Mouse (Mus musculus) spleen, adult 2 months (tissue): Measurements from ENCODE around the gene Cog4. TPM values are rescaled to one million over a fixed set of nuclear protein-coding genes. Genes with fewer than 3 reads are reported as not detected.

Source experiments
- DNase-seq, 2 experiments: peaks; one replicate each; pipeline versions ENCODE4 v3.0.0 to v3.0.0-alpha.2; 2012 to 2021; ENCODE audit warnings: low spot score in 2 of 2, low read depth in 1 of 2
- H3K27ac ChIP-seq: fragments of 200-500 bp; 2 replicates; pipeline ENCODE4 v1.5.1; 2012; ENCODE audit warnings: low read length, inconsistent platforms; ENCODE audit not compliant: insufficient read depth
- H3K27me3 ChIP-seq: fragments of 200-500 bp; 2 replicates; pipeline ENCODE4 v1.6.1; 2012; ENCODE audit warnings: mild to moderate bottlenecking, moderate library complexity, low read length, inconsistent platforms; ENCODE audit not compliant: control insufficient read depth, insufficient read depth
- H3K36me3 ChIP-seq: fragments of 200-500 bp; 2 replicates; pipeline ENCODE4 v1.6.1; 2012; ENCODE audit warnings: mild to moderate bottlenecking, low read length, inconsistent platforms; ENCODE audit not compliant: control insufficient read depth, insufficient read depth
- H3K4me1 ChIP-seq: fragments of 200-500 bp; 2 replicates; pipeline ENCODE4 v1.6.1; 2011; ENCODE audit warnings: inconsistent platforms; ENCODE audit not compliant: control insufficient read depth, insufficient read depth, insufficient read length
- H3K4me3 ChIP-seq: fragments of 200-500 bp; 2 replicates; pipeline ENCODE4 v1.5.1; 2011; ENCODE audit warnings: mild to moderate bottlenecking, inconsistent platforms; ENCODE audit not compliant: insufficient read depth, insufficient read length; ENCODE audit errors: extremely low read depth
- CTCF ChIP-seq: fragments of 200-500 bp; IDR thresholded peaks from 2 replicates; pipeline ENCODE4 v1.5.1; 2011; ENCODE audit warnings: mild to moderate bottlenecking, inconsistent platforms; ENCODE audit not compliant: insufficient read depth, insufficient read length, insufficient replicate concordance; ENCODE audit errors: extremely low read depth
- POLR2A ChIP-seq: fragments of 200-500 bp; IDR thresholded peaks from 2 replicates; pipeline ENCODE4 v1.6.1; 2011; ENCODE audit warnings: low read depth, low read length, inconsistent platforms
- WGBS: fragments of 180-500 bp; shearing (Covaris S2); methylation state at CpG from one replicate; pipeline ENCODE4 v1.1.7; 2018; 5-methylcytosine and 5-hydroxymethylcytosine counted together
- polyA plus RNA-seq: library from polyadenylated mRNA; depleted of rRNA; stranded (reverse); fragments of >200 nt; gene quantifications from 2 replicates; pipeline ENCODE4 v1.2.3, GENCODE M21; 2012

Gene Cog4
- polyA plus RNA-seq, 1 experiment: 15.9 TPM

DNA sequence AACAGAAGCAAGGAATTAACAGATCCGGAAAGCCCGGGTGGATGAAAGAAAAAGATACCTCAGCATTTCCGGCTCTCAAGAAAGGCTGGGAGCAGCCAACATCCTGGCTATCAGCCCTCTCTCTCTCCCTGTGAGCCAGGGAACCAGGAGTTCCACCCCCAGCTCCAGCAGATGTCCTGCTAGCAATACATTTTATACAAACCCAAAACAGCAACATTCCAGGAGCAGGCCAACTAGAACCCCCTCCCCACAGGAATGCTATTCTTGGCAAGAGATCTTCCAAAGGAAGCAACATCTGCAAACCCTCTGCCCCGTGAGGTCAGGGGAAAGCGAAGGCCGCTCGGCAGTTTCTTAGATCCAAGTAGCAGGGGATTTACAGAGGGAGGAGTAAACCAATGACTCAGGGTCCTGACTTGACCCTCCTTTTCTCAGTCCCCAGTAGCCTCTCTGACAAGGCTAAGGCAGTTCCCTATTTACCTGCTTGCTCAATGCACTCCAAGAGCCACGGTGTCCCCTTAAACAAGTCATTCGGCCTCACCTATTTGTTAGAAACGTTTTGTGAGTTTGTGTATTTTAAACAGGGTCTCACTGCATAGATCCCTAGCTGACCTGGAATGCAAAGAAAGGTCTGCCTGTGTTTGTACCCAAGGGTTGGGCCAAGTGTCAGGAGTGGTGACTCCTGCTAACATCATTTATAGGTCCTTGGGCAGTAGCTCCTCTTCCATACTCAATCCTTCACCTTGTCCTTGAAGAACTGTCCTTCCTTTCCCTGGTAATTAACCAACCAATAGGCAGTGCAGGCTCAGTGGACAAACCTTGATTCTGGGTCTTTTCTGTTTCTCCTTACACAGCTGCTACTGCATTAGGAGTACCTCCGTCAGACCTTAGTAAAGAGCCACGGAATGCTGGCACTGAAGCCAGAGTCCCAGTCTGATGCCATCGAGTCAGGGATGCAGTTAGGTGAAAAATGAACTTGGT is 37.6 kb upstream of the Cog4 start:
- no peak for TF ChIP-seq POLR2A
- no peak for TF ChIP-seq CTCF
- H3K36me3 ChIP-seq: peaks cover 35% of the 10 kb centered on the region
- no peaks in the 10 kb centered on the region for H3K27me3 ChIP-seq
- WGBS: 82% methylated on average over 13 of the region's 13 CpGs
- no peaks in the 10 kb centered on the region for H3K4me1 ChIP-seq
- no peak overlapping the region for H3K4me3 ChIP-seq
- no peak overlapping the region for H3K27ac ChIP-seq
- no peak for DNase-seq

DNA sequence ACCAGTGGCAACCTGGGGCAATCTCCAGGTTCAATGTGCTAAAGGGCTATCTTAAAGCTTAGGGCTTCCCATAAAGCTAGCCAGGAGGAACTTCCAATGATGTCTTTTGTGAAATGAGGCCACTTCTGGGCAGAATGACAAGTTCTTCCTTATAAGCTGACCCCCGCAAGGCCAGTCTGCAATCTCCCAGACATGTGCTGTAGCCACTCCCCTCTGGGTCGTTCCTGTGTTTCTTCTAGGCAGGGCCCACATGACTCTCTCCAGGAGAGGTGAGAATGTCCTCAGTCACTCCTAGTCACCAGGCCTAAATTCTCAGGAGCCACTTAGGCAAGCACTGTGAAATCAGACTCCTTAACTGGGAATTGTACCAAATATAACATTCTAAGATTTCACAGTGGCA is 36.6 kb upstream of the Cog4 start:
- DNase-seq: no peak
- TF ChIP-seq CTCF (no peak), POLR2A (no peak)
- Histone ChIP-seq H3K4me1 (no peaks in the 10 kb centered on the region), H3K27me3 (no peaks in the 10 kb centered on the region), H3K4me3 (no peak overlapping the region), H3K27ac (no peak overlapping the region), H3K36me3 (peaks cover 44% of the 10 kb centered on the region)
- WGBS: 66% methylated on average over 2 of the region's 2 CpGs

DNA sequence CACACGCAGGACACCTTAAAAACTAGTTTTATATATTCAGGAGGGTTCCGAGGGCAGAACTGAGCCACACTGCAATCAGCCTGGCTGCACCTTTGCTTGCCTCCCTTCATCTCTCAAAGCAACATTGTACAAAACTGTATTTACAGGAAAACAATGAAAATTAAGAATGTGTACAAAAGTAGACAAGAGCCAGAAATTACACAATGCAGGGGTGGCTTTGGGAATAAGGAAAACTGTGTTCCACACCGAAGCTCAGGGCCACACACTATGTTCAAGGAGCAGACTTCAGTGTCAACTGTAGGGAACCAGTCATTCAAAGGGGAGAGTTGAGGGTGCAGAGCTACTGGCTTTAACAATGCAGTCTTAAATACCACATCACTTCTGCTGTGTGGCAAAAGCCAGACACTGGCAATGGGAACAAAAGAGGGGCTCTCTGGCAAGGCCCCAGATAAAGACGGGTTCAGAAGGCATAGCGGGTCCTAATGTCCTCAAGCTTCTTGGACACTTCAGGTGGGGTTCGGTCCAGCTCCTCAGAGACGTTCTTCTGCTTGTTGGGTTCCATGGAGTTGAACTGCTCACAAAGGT is 35.8 kb upstream of the Cog4 start:
- no peaks in the 10 kb centered on the region for H3K4me1 ChIP-seq
- no peak for TF ChIP-seq CTCF
- no peak for TF ChIP-seq POLR2A
- WGBS: 91% methylated on average over 7 of the region's 7 CpGs
- no peak overlapping the region for H3K4me3 ChIP-seq
- H3K36me3 ChIP-seq: peaks cover 51% of the 10 kb centered on the region
- no peak for DNase-seq
- no peak overlapping the region for H3K27ac ChIP-seq
- no peaks in the 10 kb centered on the region for H3K27me3 ChIP-seq

DNA sequence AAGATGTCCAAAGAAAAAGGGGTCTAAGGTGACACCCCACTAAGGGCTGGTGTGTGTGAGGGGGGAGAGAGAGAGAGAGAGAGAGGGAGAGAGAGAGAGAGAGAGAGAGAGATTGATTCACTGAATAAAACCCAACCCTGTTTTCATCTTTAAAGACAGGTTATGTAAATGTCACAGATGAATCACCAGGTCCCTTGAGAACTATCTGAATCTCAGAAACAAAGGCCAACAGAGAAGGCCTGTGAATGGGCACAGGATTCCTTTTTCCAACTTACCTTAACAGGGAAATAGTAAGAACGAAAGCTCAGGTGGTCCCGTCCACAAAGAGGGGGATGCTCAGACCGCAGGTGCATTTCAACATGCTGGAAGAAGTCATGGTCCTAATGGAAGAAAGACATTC is 35.3 kb upstream of the Cog4 start:
- Histone ChIP-seq H3K36me3 (peaks cover 55% of the 10 kb centered on the region), H3K27ac (no peak overlapping the region), H3K4me1 (no peaks in the 10 kb centered on the region), H3K27me3 (no peaks in the 10 kb centered on the region), H3K4me3 (no peak overlapping the region)
- 98% methylated on average over 3 of the region's 3 CpGs for WGBS
- TF ChIP-seq CTCF (no peak), POLR2A (no peak)
- DNase-seq: no peak

DNA sequence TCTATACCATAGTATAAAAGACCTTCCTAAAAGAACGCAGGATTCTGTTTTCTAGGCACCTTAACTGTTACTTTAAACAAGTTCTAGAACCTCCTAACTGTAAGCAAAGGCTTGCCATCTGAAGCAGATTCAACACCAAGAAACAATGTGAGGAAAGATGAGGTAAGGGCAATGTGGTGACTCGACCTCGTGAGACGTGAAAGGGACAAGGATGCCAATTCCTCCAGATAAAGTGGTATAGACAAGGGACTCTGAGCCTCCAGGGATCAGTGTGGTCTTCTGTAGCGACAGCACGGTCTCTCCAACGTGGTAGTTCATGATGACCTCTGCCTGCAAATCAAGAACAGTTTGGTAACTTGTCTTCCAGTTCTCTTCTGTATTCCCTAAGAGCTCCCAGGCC is 34.6 kb upstream of the Cog4 start:
- H3K4me3 ChIP-seq: no peak overlapping the region
- H3K4me1 ChIP-seq: no peaks in the 10 kb centered on the region
- no peak overlapping the region for H3K27ac ChIP-seq
- WGBS: 93% methylated on average over 7 of the region's 7 CpGs
- H3K36me3 ChIP-seq: peaks cover 60% of the 10 kb centered on the region
- DNase-seq: no peak
- TF ChIP-seq POLR2A (no peak), CTCF (no peak)
- H3K27me3 ChIP-seq: no peaks in the 10 kb centered on the region

DNA sequence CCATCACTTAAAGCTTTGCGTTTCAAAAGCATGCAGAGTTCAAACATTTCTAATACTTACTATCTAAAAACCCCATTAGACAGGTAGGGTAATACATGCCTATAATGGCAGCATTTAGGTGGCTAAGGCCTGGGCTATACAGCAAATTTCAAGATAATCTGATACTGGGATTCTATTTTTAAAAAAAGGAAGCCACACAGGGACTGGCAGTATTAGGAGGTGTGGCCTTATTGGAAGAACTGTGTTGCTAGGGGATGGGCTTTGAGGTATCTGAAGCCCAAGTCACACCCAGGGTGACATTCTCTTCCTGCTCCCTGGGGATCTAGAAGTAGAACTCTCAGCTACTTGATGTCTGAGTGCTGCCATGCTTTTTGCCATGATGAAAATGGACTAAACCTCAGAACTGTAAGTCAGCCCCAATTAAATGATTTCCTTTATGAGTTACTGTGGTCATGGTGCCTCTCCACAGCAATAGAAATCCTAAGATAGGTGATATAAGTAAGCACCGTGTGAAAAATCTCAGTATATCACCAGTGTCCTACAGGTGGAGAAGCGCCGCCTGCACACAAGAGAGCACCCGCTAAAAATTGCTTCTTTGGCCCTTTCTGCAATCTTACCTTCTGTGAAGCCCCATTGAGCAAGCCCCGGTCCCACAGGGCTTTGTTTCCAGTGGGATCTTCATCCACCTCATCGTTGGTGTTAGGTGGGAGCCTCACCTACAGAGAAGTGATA is 33.9 kb upstream of the Cog4 start:
- no peaks in the 10 kb centered on the region for H3K4me1 ChIP-seq
- H3K27me3 ChIP-seq: no peaks in the 10 kb centered on the region
- no peak overlapping the region for H3K4me3 ChIP-seq
- 88% methylated on average over 7 of the region's 7 CpGs for WGBS
- peaks cover 67% of the 10 kb centered on the region for H3K36me3 ChIP-seq
- DNase-seq: no peak
- TF ChIP-seq POLR2A (no peak), CTCF (no peak)
- no peak overlapping the region for H3K27ac ChIP-seq
